Mouse (Mus musculus) neural tube, embryonic 13.5 days (tissue): ENCODE data around the gene Dapp1. TPM values are rescaled to one million over a fixed set of nuclear protein-coding genes. Genes with fewer than 3 reads are reported as not detected.
A peak's percentile ranks its signal among the peaks of the same experiment; 100 is the strongest.
"Not testable (repeated sequence)": the region's sequence is repeated elsewhere in the genome, so short reads cannot be mapped to it uniquely, and the experiment has no call there.

Experiments
- ATAC-seq: fragments of 200-750 bp; cut with Nextera tagmentation; 2 replicates; pipeline ENCODE4 v1.8.0; 2017; ENCODE audit warnings: low read depth, mild to moderate bottlenecking, moderate TSS enrichment, moderate library complexity
- H3K27ac ChIP-seq: fragments of 300-500 bp; sonication (generic); replicated peaks from 2 replicates; pipeline ENCODE4 v1.5.1; 2015; ENCODE audit warnings: moderate library complexity, mild to moderate bottlenecking, inconsistent platforms
- H3K27me3 ChIP-seq: fragments of 300-500 bp; sonication (generic); 2 replicates; pipeline ENCODE4 v1.6.1; 2015; ENCODE audit warnings: mild to moderate bottlenecking, inconsistent platforms
- H3K36me3 ChIP-seq: fragments of 300-500 bp; sonication (generic); 2 replicates; pipeline ENCODE4 v1.6.1; 2015; ENCODE audit warnings: mild to moderate bottlenecking, inconsistent platforms
- H3K4me1 ChIP-seq: fragments of 300-500 bp; sonication (generic); replicated peaks from 2 replicates; pipeline ENCODE4 v1.6.1; 2015; ENCODE audit warnings: inconsistent platforms
- H3K4me2 ChIP-seq: fragments of 300-500 bp; sonication (generic); 2 replicates; pipeline ENCODE4 v1.6.1; 2015; ENCODE audit warnings: inconsistent platforms, mild to moderate bottlenecking, moderate library complexity
- H3K4me3 ChIP-seq: fragments of 300-500 bp; sonication (generic); 2 replicates; pipeline ENCODE4 v1.5.1; 2015; ENCODE audit warnings: mild to moderate bottlenecking, inconsistent platforms
- H3K9ac ChIP-seq: fragments of 300-500 bp; sonication (generic); 2 replicates; pipeline ENCODE4 v1.6.1; 2015; ENCODE audit warnings: moderate library complexity, mild to moderate bottlenecking, inconsistent platforms
- H3K9me3 ChIP-seq: fragments of 300-500 bp; sonication (generic); 2 replicates; pipeline ENCODE4 v1.6.1; 2016; ENCODE audit warnings: inconsistent platforms
- WGBS: fragments of 180-500 bp; shearing (Covaris S2); methylation state at CpG from one replicate; pipeline ENCODE4 v1.1.7; 2015; 5-methylcytosine and 5-hydroxymethylcytosine counted together
- polyA plus RNA-seq: library from polyadenylated mRNA; unstranded; fragments of >200 nt; fragmentation: Nextera tagmentation; extraction: Ambion mirVana; gene quantifications from 2 replicates; pipeline ENCODE4 v1.2.1, GENCODE M21; 2015

Dapp1 gene
- polyA plus RNA-seq, 1 experiment from 2014 or later, result 1.7 TPM

- peaks cover 8% of the 10 kb centered on the region for H3K4me1 ChIP-seq
These were observed 47.4 kb downstream of the Dapp1 start for GRCm38 (mm10) chr3:137933986-137934385.

GRCm38 (mm10) chr3:137932748-137933147 is 48.6 kb downstream of the Dapp1 start:
- Histone ChIP-seq H3K27me3 (no peaks in the 10 kb centered on the region), H3K27ac (no peak overlapping the region), H3K4me3 (no peak overlapping the region), H3K4me2 (no peak overlapping the region), H3K9ac (no peak overlapping the region), H3K36me3 (peaks cover 34% of the 10 kb centered on the region), H3K4me1 (peaks cover 8% of the 10 kb centered on the region), H3K9me3 (no peaks in the 10 kb centered on the region)
- ATAC-seq, result no peak
- 73% methylated on average over 7 of the region's 7 CpGs for WGBS

More at GRCm38 (mm10) chr3:137933986-137934385, 47.4 kb downstream of the Dapp1 start:
- ATAC-seq, result no peak
- Histone ChIP-seq H3K27me3 (no peaks in the 10 kb centered on the region), H3K9me3 (no peaks in the 10 kb centered on the region), H3K9ac (no peak overlapping the region), H3K4me2 (no peak overlapping the region), H3K4me3 (no peak overlapping the region), H3K36me3 (peaks cover 25% of the 10 kb centered on the region), H3K27ac (no peak overlapping the region)
- WGBS, result 88% methylated on average over 3 of the region's 3 CpGs

- WGBS, result 94% methylated on average over 3 of the region's 3 CpGs
- Histone ChIP-seq H3K27ac (no peak overlapping the region), H3K36me3 (peaks cover 54% of the 10 kb centered on the region), H3K9me3 (no peaks in the 10 kb centered on the region), H3K27me3 (no peaks in the 10 kb centered on the region), H3K4me3 (no peak overlapping the region), H3K4me2 (no peak overlapping the region), H3K9ac (no peak overlapping the region), H3K4me1 (no peaks in the 10 kb centered on the region)
- no peak for ATAC-seq
These were observed 51.4 kb downstream of the Dapp1 start for GRCm38 (mm10) chr3:137929940-137930339.

- ATAC-seq, result no peak
- H3K4me1 ChIP-seq, result no peaks in the 10 kb centered on the region
- H3K27ac ChIP-seq, result no peak overlapping the region
- H3K27me3 ChIP-seq, result no peaks in the 10 kb centered on the region
- no peaks in the 10 kb centered on the region for H3K9me3 ChIP-seq
- H3K4me3 ChIP-seq, result no peak overlapping the region
- H3K9ac ChIP-seq, result no peak overlapping the region
- 92% methylated on average over 4 of the region's 4 CpGs for WGBS
- no peak overlapping the region for H3K4me2 ChIP-seq
- peaks cover 73% of the 10 kb centered on the region for H3K36me3 ChIP-seq
These were observed 54.3 kb downstream of the Dapp1 start for GRCm38 (mm10) chr3:137927010-137927409.

GRCm38 (mm10) chr3:137920594-137920993 is 60.8 kb downstream of the Dapp1 start:
- H3K9ac ChIP-seq, result no peak overlapping the region
- H3K9me3 ChIP-seq, result no peaks in the 10 kb centered on the region
- H3K4me3 ChIP-seq, result no peak overlapping the region
- no peaks in the 10 kb centered on the region for H3K27me3 ChIP-seq
- peaks cover 35% of the 10 kb centered on the region for H3K36me3 ChIP-seq
- 95% methylated on average over 4 of the region's 4 CpGs for WGBS
- H3K4me1 ChIP-seq, result peaks cover 27% of the 10 kb centered on the region
- H3K27ac ChIP-seq, result no peak overlapping the region
- H3K4me2 ChIP-seq, result no peak overlapping the region
- no peak for ATAC-seq

- H3K27ac ChIP-seq, result no peak overlapping the region
- peak overlapping the region; percentile 90 for H3K4me2 ChIP-seq
- peaks cover 25% of the 10 kb centered on the region for H3K36me3 ChIP-seq
- H3K4me1 ChIP-seq, result peaks cover 27% of the 10 kb centered on the region
- no peak for ATAC-seq
- H3K27me3 ChIP-seq, result no peaks in the 10 kb centered on the region
- peak overlapping the region; percentile 94 for H3K9ac ChIP-seq
- peak overlapping the region; percentile 94 for H3K4me3 ChIP-seq
- no peaks in the 10 kb centered on the region for H3K9me3 ChIP-seq
- WGBS, result 91% methylated on average over 7 of the region's 7 CpGs
These were observed 61.9 kb downstream of the Dapp1 start for GRCm38 (mm10) chr3:137919398-137919797.

- ATAC-seq, result peak; percentile 30
- Histone ChIP-seq H3K27me3 (no peaks in the 10 kb centered on the region), H3K4me1 (peaks cover 27% of the 10 kb centered on the region), H3K4me2 (peak overlapping the region; percentile 90), H3K9ac (peak overlapping the region; percentile 94), H3K36me3 (peaks cover 22% of the 10 kb centered on the region), H3K27ac (peak overlapping the region; percentile 84), H3K9me3 (no peaks in the 10 kb centered on the region), H3K4me3 (peak overlapping the region; percentile 94)
- WGBS, result 20% methylated on average over 6 of the region's 6 CpGs
These were observed 62.4 kb downstream of the Dapp1 start for GRCm38 (mm10) chr3:137918932-137919311.

- Histone ChIP-seq H3K27ac (peak within 1 kb of the TSS; percentile 84), H3K4me1 (peaks cover 27% of the 10 kb centered on the region)
- under 1% methylated on average over 47 of the region's 47 CpGs for WGBS
These were observed 63.0 kb downstream of the Dapp1 start, which contains the start of gene Lamtor3 for GRCm38 (mm10) chr3:137918172-137918931. Gene Lamtor3, plus strand, starts transcription at chr3:137918506.

GRCm38 (mm10) chr3:137917694-137918171 is 63.6 kb downstream of the Dapp1 start:
- peaks cover 27% of the 10 kb centered on the region for H3K4me1 ChIP-seq
- H3K27me3 ChIP-seq, result no peaks in the 10 kb centered on the region
- no peaks in the 10 kb centered on the region for H3K9me3 ChIP-seq
- peak overlapping the region; percentile 94 for H3K4me3 ChIP-seq
- peak overlapping the region; percentile 94 for H3K9ac ChIP-seq
- peak overlapping the region; percentile 90 for H3K4me2 ChIP-seq
- WGBS, result 21% methylated on average over 12 of the region's 12 CpGs
- ATAC-seq, result peak; percentile 70
- peaks cover 16% of the 10 kb centered on the region for H3K36me3 ChIP-seq
- peak overlapping the region; percentile 84 for H3K27ac ChIP-seq

More at GRCm38 (mm10) chr3:137918172-137918931, 63.0 kb downstream of the Dapp1 start, which contains the start of gene Lamtor3:
- peak within 1 kb of the TSS; percentile 94 for H3K9ac ChIP-seq
- no peaks in the 10 kb centered on the region for H3K9me3 ChIP-seq
- ATAC-seq, result peak; percentile 95
- H3K36me3 ChIP-seq, result peaks cover 16% of the 10 kb centered on the region
- H3K27me3 ChIP-seq, result no peaks in the 10 kb centered on the region
- H3K4me3 ChIP-seq, result peak within 1 kb of the TSS; percentile 94
- H3K4me2 ChIP-seq, result peak within 1 kb of the TSS; percentile 90

GRCm38 (mm10) chr3:137914567-137914966 is 66.8 kb downstream of the Dapp1 start:
- peaks cover 18% of the 10 kb centered on the region for H3K4me1 ChIP-seq
- no CpG with 5 or more reads among the region's 1 CpGs for WGBS
- H3K4me2 ChIP-seq, H3K27ac ChIP-seq, ATAC-seq, H3K9me3 ChIP-seq, H3K36me3 ChIP-seq, H3K9ac ChIP-seq, H3K4me3 ChIP-seq, H3K27me3 ChIP-seq: not testable (repeated sequence)

- ATAC-seq, result no peak
- Histone ChIP-seq H3K27me3 (no peaks in the 10 kb centered on the region), H3K4me2 (no peak overlapping the region), H3K9me3 (no peaks in the 10 kb centered on the region), H3K27ac (no peak overlapping the region), H3K4me1 (peaks cover 10% of the 10 kb centered on the region), H3K36me3 (peaks cover 3% of the 10 kb centered on the region; the same call in 1 of the 2 replicates), H3K4me3 (no peak overlapping the region), H3K9ac (no peak overlapping the region)
- 68% methylated on average over 2 of the region's 2 CpGs for WGBS
These were observed 68.3 kb downstream of the Dapp1 start for GRCm38 (mm10) chr3:137913093-137913492.

- H3K9ac ChIP-seq, result no peak overlapping the region
- H3K27ac ChIP-seq, result no peak overlapping the region
- no peak for ATAC-seq
- peaks cover 5% of the 10 kb centered on the region; the same call in 1 of the 2 replicates for H3K4me1 ChIP-seq
- no peaks in the 10 kb centered on the region for H3K27me3 ChIP-seq
- H3K4me3 ChIP-seq, result no peak overlapping the region
- no peak overlapping the region for H3K4me2 ChIP-seq
- WGBS, result 72% methylated on average over 10 of the region's 10 CpGs
- H3K9me3 ChIP-seq, result no peaks in the 10 kb centered on the region
- peaks cover 34% of the 10 kb centered on the region for H3K36me3 ChIP-seq
These were observed 81.2 kb downstream of the Dapp1 start for GRCm38 (mm10) chr3:137900149-137900548.
